Mouse (Mus musculus) liver, embryonic 14.5 days (tissue): Measurements from ENCODE around the gene Gadd45g. TPM values are rescaled to one million over a fixed set of nuclear protein-coding genes. Genes with fewer than 3 reads are reported as not detected.

Experiments used
- ATAC-seq: fragments of 200-750 bp; cut with Nextera tagmentation; 2 replicates; pipeline ENCODE4 v1.8.0; 2017; ENCODE audit warnings: moderate number of reproducible peaks, mild to moderate bottlenecking, moderate library complexity; ENCODE audit not compliant: insufficient read depth
- DNase-seq, 3 experiments: peaks; one replicate each; pipeline ENCODE4 v3.0.0-alpha.2; 2012 to 2013; ENCODE audit warnings: low read depth in 3 of 3, low spot score in 3 of 3
- H3K27ac ChIP-seq: fragments of 300-500 bp; sonication (generic); 2 replicates; pipeline ENCODE4 v1.5.1; 2014; ENCODE audit warnings: moderate library complexity, mild to moderate bottlenecking, control low read depth, inconsistent platforms
- H3K27me3 ChIP-seq: fragments of 300-500 bp; sonication (generic); 2 replicates; pipeline ENCODE4 v1.6.1; 2014; ENCODE audit warnings: mild to moderate bottlenecking, low read length, moderate library complexity; ENCODE audit not compliant: control insufficient read depth, insufficient read depth
- H3K36me3 ChIP-seq: fragments of 300-500 bp; sonication (generic); replicated peaks from 2 replicates; pipeline ENCODE4 v1.6.1; 2014; ENCODE audit warnings: low read depth; ENCODE audit not compliant: control insufficient read depth, insufficient read depth
- H3K4me1 ChIP-seq, 2 experiments: fragments of 200-500 bp in 1 of 2; fragments of 300-500 bp in 1 of 2; sonication (generic) in 1 of 2; replicated peaks; 2 replicates each; pipeline ENCODE4 v1.6.1; 2012 to 2014; ENCODE audit warnings: antibody characterized with exemption in 1 of 2, inconsistent platforms in 1 of 2, low read length in 1 of 2; ENCODE audit not compliant: control insufficient read depth in 2 of 2, insufficient read depth in 2 of 2
- H3K4me2 ChIP-seq: fragments of 300-500 bp; sonication (generic); 2 replicates; pipeline ENCODE4 v1.6.1; 2014; ENCODE audit warnings: low read depth, mild to moderate bottlenecking, control low read depth, moderate library complexity
- H3K4me3 ChIP-seq, 2 experiments: fragments of 200-500 bp in 1 of 2; fragments of 300-500 bp in 1 of 2; sonication (generic) in 1 of 2; 2 replicates each; pipeline ENCODE4 v1.5.1; 2012 to 2014; ENCODE audit warnings: low read depth in 2 of 2, low read length in 2 of 2, mild to moderate bottlenecking in 2 of 2, control low read depth in 1 of 2, inconsistent platforms in 1 of 2, moderate library complexity in 1 of 2; ENCODE audit not compliant: insufficient read depth in 1 of 2
- H3K9ac ChIP-seq: fragments of 300-500 bp; sonication (generic); replicated peaks from 2 replicates; pipeline ENCODE4 v1.6.1; 2014; ENCODE audit warnings: mild to moderate bottlenecking, control low read depth, moderate library complexity
- H3K9me3 ChIP-seq: fragments of 300-500 bp; sonication (generic); 2 replicates; pipeline ENCODE4 v1.6.1; 2016; ENCODE audit warnings: low read length, mixed read lengths; ENCODE audit not compliant: control insufficient read depth
- CTCF ChIP-seq: IDR thresholded peaks from 2 replicates; pipeline ENCODE4 v1.5.1; 2016; ENCODE audit warnings: antibody characterized with exemption, low read depth, control low read depth
- EP300 ChIP-seq: IDR thresholded peaks from 2 replicates; pipeline ENCODE4 v1.6.1; 2016; ENCODE audit warnings: antibody characterized with exemption, low read depth
- WGBS: fragments of 180-500 bp; shearing (Covaris S2); extraction: QIAGEN DNeasy Blood & Tissue Kit; methylation state at CpG from one replicate; pipeline ENCODE4 v1.1.7; 2014; ENCODE audit not compliant: insufficient replicate concordance; 5-methylcytosine and 5-hydroxymethylcytosine counted together
- polyA plus RNA-seq, 2 experiments: library from polyadenylated mRNA; depleted of rRNA in 1 of 2; stranded (reverse) in 1 of 2; unstranded in 1 of 2; fragments of >200 nt; fragmentation: Nextera tagmentation in 1 of 2; extraction: Ambion mirVana in 1 of 2; gene quantifications; 2 replicates each; pipeline versions ENCODE4 v1.2.1 to v1.2.3; 2012 to 2014

Gadd45g gene
- polyA plus RNA-seq, 2 experiments: 12.7 to 14.4 TPM

DNA sequence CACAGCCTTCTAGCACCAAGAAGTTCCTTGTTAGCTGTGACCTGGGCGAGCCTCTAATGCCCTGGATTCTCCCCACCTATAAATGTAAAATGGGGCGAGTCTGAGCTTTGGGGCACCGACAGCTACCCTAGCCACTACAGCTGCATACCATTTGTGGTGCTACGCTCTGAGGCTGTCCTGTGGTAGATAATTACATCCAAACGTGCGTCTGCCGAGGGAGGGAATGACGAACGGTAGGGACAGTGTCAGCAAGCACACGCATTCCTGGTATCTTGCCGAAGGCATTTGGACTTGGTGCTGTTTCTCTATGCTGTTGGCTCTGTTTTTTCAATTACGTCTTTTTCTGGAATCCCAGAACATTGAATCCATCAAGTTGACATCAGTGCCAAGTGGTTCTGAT, 29.7 kb downstream of the Gadd45g start:
- no peak for DNase-seq

DNA sequence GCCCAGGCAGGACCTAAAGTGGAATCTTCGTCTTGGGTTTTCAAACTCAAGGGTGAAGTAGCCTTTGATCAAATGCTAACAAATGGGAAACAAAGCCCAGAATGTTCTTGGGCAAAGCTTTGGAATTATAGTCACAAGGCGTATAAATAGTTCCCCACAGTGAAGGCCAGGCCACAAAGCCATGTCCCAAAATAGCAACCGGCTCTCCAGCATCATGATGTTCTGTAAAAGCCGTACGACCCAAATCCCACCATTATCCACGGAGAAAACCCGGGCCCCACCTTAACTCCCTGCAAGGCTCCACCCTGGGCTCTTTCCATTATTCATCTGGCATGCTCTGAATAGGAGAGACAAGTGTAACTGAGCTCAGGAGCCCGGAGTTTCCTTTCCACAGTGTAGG, 32.3 kb downstream of the Gadd45g start:
- Histone ChIP-seq H3K4me2 (no peak overlapping the region), H3K36me3 (no peaks in the 10 kb centered on the region), H3K27me3 (no peaks in the 10 kb centered on the region), H3K4me3 (no peak overlapping the region), H3K9me3 (no peaks in the 10 kb centered on the region), H3K9ac (no peak overlapping the region), H3K27ac (no peak overlapping the region), H3K4me1 (peaks cover 6 to 16% of the 10 kb centered on the region in 2 experiments)
- ATAC-seq: no peak
- 30% methylated on average over 8 of the region's 8 CpGs for WGBS
- no peak for DNase-seq
- TF ChIP-seq EP300 (no peak), CTCF (no peak)

More for the DNA sequence above, 29.7 kb downstream of the Gadd45g start:
- H3K27me3 ChIP-seq: no peaks in the 10 kb centered on the region
- peaks cover 1 to 8% of the 10 kb centered on the region in 2 experiments; a peak in 2 of 4 replicates for H3K4me1 ChIP-seq
- H3K9me3 ChIP-seq: no peaks in the 10 kb centered on the region
- H3K36me3 ChIP-seq: no peaks in the 10 kb centered on the region
- ATAC-seq: no peak
- no peak overlapping the region for H3K27ac ChIP-seq
- WGBS: 72% methylated on average over 12 of the region's 12 CpGs
- TF ChIP-seq EP300 (no peak), CTCF (no peak)
- no peak overlapping the region for H3K4me3 ChIP-seq
- H3K9ac ChIP-seq: no peak overlapping the region
- no peak overlapping the region for H3K4me2 ChIP-seq

DNA sequence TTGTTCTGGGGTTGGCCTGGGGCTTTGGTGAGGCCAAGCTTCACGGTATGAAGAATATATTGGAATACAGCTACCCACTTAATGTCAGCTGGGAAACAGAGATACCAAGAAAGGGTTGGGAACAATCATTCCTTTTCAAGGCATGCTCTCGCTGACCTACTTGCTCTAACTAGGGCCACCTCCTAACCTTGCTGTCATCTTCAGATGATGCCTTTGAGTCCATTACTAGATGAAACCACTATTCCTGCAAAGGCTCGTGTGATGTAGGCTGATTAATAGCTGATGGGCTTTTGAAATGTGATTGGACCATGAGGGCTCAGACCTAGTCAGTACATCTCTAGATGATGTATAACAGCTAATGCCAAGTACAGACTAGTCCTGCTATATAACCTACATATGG, 33.1 kb downstream of the Gadd45g start:
- H3K27ac ChIP-seq: no peak overlapping the region
- DNase-seq (no peak), ATAC-seq (no peak)
- peaks cover 10 to 24% of the 10 kb centered on the region in 2 experiments for H3K4me1 ChIP-seq
- TF ChIP-seq EP300: no peak
- no peak for TF ChIP-seq CTCF
- WGBS: 53% methylated on average over 3 of the region's 3 CpGs
- no peaks in the 10 kb centered on the region for H3K9me3 ChIP-seq
- no peak overlapping the region for H3K4me3 ChIP-seq
- H3K27me3 ChIP-seq: no peaks in the 10 kb centered on the region
- H3K4me2 ChIP-seq: no peak overlapping the region
- H3K9ac ChIP-seq: no peak overlapping the region
- H3K36me3 ChIP-seq: no peaks in the 10 kb centered on the region

DNA sequence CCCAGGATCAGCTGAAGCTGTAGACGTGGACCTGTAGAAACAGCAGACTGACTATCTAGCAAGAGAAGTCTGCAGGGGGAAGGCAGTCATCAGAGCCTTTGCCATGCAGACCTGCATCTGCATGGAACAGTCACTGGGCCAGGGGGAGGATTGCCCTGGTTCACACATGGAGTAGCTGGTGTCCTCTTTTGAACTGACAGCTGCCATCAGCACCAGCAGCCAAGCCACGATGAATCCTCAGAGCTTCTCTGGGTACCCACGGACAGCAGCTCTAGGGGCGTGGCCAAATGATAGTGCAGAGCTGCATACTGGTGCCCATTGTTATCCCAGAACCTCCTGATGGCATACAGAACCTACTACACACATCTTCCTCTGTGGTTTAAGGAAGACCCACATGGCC, 33.5 kb downstream of the Gadd45g start:
- no peak overlapping the region for H3K9ac ChIP-seq
- WGBS: 37% methylated on average over 4 of the region's 4 CpGs
- TF ChIP-seq EP300 (no peak), CTCF (no peak)
- H3K4me2 ChIP-seq: no peak overlapping the region
- H3K27me3 ChIP-seq: no peaks in the 10 kb centered on the region
- ATAC-seq (no peak), DNase-seq (no peak)
- H3K36me3 ChIP-seq: no peaks in the 10 kb centered on the region
- H3K9me3 ChIP-seq: no peaks in the 10 kb centered on the region
- H3K4me1 ChIP-seq: peaks cover 10 to 24% of the 10 kb centered on the region in 2 experiments
- H3K4me3 ChIP-seq: no peak overlapping the region
- H3K27ac ChIP-seq: no peak overlapping the region

DNA sequence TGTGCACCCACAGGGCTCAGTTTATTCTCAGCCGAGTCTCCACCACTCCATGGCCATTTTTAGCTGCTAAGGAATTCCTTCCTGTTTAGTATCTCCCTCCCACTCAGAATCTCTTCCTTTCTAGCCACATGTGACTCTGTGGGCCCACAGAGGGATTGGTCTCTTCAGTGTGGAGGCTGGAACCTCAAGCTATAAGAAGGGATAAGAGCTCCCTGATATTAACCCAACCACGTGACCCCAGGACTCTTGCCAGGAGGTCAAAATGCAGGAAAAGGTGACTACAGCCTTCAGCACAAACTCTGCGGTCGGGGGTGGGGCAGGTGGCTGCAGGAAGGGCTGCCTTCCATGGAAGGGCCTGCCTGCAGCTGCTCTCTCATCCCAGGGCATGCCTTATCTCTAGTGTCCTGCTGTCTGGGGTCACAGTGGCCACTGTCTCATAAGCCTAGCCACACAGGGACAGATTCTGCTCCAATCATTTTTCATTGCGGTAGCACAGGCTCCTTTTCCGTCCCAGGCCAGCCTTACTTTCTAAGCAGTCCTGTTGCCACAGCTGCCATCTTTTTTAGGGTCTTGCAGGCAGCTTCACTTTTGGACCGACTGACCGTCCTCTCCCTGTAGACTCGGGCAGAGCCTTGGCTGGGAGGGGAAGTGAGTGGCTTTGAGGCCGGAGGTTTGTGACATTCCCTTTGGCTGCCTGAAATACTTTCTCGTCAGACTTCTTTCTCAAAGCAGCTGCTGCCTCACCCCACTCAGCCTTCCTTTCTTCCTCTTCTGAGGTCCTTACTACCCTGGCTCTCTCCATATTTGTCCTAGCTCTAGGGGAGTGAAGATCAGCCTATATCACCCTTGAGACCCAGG, 35.0 kb downstream of the Gadd45g start:
- no peak overlapping the region for H3K9ac ChIP-seq
- 10% methylated on average over 11 of the region's 11 CpGs for WGBS
- TF ChIP-seq CTCF (no peak), EP300 (no peak)
- ATAC-seq (peak; percentile 35; the same call in 1 of the 2 replicates), DNase-seq (peak in 1 of 3 experiments; percentile 6)
- H3K4me1 ChIP-seq: peaks cover 10 to 32% of the 10 kb centered on the region in 2 experiments
- no peak overlapping the region for H3K27ac ChIP-seq
- no peaks in the 10 kb centered on the region for H3K36me3 ChIP-seq
- H3K4me3 ChIP-seq: no peak overlapping the region
- H3K9me3 ChIP-seq: no peaks in the 10 kb centered on the region
- H3K4me2 ChIP-seq: no peak overlapping the region
- H3K27me3 ChIP-seq: no peaks in the 10 kb centered on the region
